Mouse (Mus musculus): Measurements from ENCODE around the gene Pank4.

Pank4 gene

GRCm38 (mm10) chr4:154965856-154966255, 1.9 kb downstream of the Pank4 start:
- no peak for DNase-seq (ENCODE audit: low read depth, low spot score)

- DNase-seq (ENCODE audit: low read depth, low spot score), result no peak
Measured at GRCm38 (mm10) chr4:154967173-154967572, 3.2 kb downstream of the Pank4 start.

- DNase-seq (ENCODE audit: low read depth, low spot score), result no peak
Measured at GRCm38 (mm10) chr4:154972546-154972945, 8.6 kb downstream of the Pank4 start.

- DNase-seq (ENCODE audit: low read depth, low spot score), result no peak
Measured at GRCm38 (mm10) chr4:154974163-154974611, 10.3 kb downstream of the Pank4 start.

- DNase-seq (ENCODE audit: low read depth, low spot score), result no peak
Measured at GRCm38 (mm10) chr4:154980110-154980509, 16.2 kb downstream of the Pank4 start.

- DNase-seq (ENCODE audit: low read depth, low spot score), result no peak
Measured at GRCm38 (mm10) chr4:154981076-154981475, 17.2 kb downstream of the Pank4 start.

GRCm38 (mm10) chr4:154981530-154981929, 17.6 kb downstream of the Pank4 start:
- no peak for DNase-seq (ENCODE audit: low read depth, low spot score)

GRCm38 (mm10) chr4:154982247-154983120, 18.6 kb downstream of the Pank4 start:
- DNase-seq (ENCODE audit: low read depth, low spot score), result no peak

- DNase-seq (ENCODE audit: low read depth, low spot score), result no peak
Measured at GRCm38 (mm10) chr4:154983767-154984166, 19.8 kb downstream of the Pank4 start.

GRCm38 (mm10) chr4:154985151-154985777, 21.3 kb downstream of the Pank4 start:
- DNase-seq (ENCODE audit: low read depth, low spot score), result no peak

- DNase-seq (ENCODE audit: low read depth, low spot score), result peak; percentile 72
Measured at GRCm38 (mm10) chr4:154986096-154986495, 22.2 kb downstream of the Pank4 start.

- DNase-seq (ENCODE audit: low read depth, low spot score), result no peak
Measured at GRCm38 (mm10) chr4:154986750-154987149, 22.8 kb downstream of the Pank4 start.

GRCm38 (mm10) chr4:154994876-154995275, 31.0 kb downstream of the Pank4 start:
- no peak for DNase-seq (ENCODE audit: low read depth, low spot score)

GRCm38 (mm10) chr4:154996572-154997154, 32.7 kb downstream of the Pank4 start:
- DNase-seq (ENCODE audit: low read depth, low spot score), result no peak

GRCm38 (mm10) chr4:154999379-154999778, 35.5 kb downstream of the Pank4 start:
- no peak for DNase-seq (ENCODE audit: low read depth, low spot score)

GRCm38 (mm10) chr4:155005278-155005677, 41.4 kb downstream of the Pank4 start:
- DNase-seq (ENCODE audit: low read depth, low spot score), result no peak

- no peak for DNase-seq (ENCODE audit: low read depth, low spot score)
Measured at GRCm38 (mm10) chr4:155006296-155006695, 42.4 kb downstream of the Pank4 start.

- no peak for DNase-seq (ENCODE audit: low read depth, low spot score)
Measured at GRCm38 (mm10) chr4:155007641-155008040, 43.7 kb downstream of the Pank4 start.

- no peak for DNase-seq (ENCODE audit: low read depth, low spot score)
Measured at GRCm38 (mm10) chr4:155008075-155008474, 44.2 kb downstream of the Pank4 start.

GRCm38 (mm10) chr4:155009216-155009615, 45.3 kb downstream of the Pank4 start:
- DNase-seq (ENCODE audit: low read depth, low spot score), result no peak

- no peak for DNase-seq (ENCODE audit: low read depth, low spot score)
Measured at GRCm38 (mm10) chr4:155010870-155011269, 46.9 kb downstream of the Pank4 start.

GRCm38 (mm10) chr4:155011312-155012025, 47.5 kb downstream of the Pank4 start:
- no peak for DNase-seq (ENCODE audit: low read depth, low spot score)

Measured in forelimb bud, embryonic 11.5 days (tissue).